Mouse (Mus musculus): ENCODE results near the gene Sfi1. TPM values are rescaled to one million over a fixed set of nuclear protein-coding genes. Genes with fewer than 3 reads are reported as not detected.

Sfi1 gene
- polyA plus RNA-seq (2017; shearing (Covaris generic)): 10 to 100 TPM; 52.1 to 98.4 TPM

DNA sequence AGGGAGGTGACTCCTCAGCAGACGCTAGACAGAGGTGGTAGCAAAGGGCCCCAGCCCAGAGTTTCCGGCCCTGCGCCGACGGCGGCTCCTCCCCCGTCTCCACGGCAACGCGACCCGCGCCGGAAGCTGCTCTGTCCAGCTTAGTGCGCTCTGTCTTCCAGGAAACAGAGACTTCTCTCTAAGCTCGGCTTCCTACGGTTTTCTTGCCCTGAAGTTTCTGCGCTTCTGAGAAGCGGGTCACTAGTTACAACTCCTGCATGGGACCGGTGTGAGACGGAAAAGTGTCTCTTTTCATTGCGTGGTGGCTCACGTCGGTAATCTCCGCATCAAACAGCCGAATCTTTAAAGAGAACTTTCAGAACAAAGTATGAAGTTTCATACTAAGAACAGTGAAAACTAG, at the start of gene Sfi1:
TSS of gene Sfi1 (minus strand) at position 101 of the 400 bp plus-strand sequence.

DNA sequence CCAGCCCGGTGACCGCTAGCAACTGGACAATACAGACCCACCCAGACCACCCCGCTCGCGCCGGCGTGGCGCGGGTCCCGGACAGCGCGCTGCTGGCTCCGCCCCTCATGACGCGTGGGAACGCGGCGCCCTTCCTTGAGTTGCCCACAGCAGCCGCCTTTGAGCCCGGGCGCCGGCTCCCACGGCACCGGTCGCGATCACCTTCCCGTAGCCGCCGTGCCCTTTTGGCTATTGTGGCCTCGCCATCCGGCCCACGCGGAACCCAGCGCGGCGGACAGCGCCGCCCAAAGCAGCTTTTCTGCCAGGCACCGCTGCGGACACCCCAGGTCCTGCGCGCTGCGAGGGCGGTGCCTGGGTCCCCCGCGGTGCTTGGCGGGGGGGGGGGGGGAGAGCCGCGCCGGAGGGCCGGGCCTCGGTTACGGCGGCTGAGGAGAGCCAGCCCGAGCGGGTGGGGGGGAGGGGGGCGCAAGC, 9.0 kb upstream of the Sfi1 start, which contains the start of gene Eif4enif1:
TSS of gene Eif4enif1 (plus strand) at position 162 of the 471 bp plus-strand sequence.

Other genes starting within 250 kb of the Sfi1 start
- gene Eif4enif1, start 8.9 kb upstream of the Sfi1 start, polyA plus RNA-seq (2017; shearing (Covaris generic)): 10 to 100 TPM; 53.7 to 58.1 TPM
- gene Drg1, start 73.0 kb upstream of the Sfi1 start, polyA plus RNA-seq (2017; shearing (Covaris generic)): 100 to 1,000 TPM; 151 to 161 TPM
- 10 to 100 TPM; 42.9 to 47.2 TPM for gene Patz1, start 95.4 kb upstream of the Sfi1 start, polyA plus RNA-seq (2017; shearing (Covaris generic))
- 100 to 1,000 TPM; 136 to 186 TPM for gene Pik3ip1, start 136.9 kb upstream of the Sfi1 start, polyA plus RNA-seq (2017; shearing (Covaris generic))
- 100 to 1,000 TPM in 1 of 2 experiments, 10 to 100 TPM in 1; 96.5 to 112 TPM for gene Limk2, start 215.7 kb upstream of the Sfi1 start, polyA plus RNA-seq (2017; shearing (Covaris generic))